In the genomic region with DNA sequence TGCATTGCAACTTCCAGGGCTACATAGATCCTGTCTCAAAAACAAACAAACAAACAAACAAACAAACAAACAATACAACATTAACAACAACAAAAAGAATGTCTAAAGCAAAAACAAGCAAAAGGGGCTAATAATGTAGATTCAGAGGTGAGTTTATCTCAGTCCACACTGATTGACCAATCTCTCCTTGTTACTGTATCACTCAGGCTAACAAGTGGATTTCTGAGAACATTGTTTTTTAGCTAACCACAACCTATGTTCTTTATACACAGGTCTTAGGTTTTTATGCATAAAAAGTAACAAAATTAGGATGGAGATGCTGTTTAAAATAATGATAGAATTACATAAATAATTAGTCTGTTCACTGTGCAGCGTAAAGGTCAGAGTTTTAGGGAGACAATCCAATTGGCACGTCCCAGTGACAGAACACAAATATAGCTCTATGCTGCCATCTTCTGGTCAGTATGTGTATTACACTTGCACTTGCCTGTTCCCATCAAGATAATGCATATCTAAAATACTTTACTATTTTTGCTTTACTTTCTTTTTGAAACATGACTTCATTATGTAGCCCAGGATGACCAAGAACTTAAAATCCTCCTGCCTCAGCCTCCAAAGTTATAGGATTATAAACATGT, we compare ENCODE assay signal across 8 mouse cellular contexts. TPM values are rescaled to one million over a fixed set of nuclear protein-coding genes. Genes with fewer than 3 reads are reported as not detected.
DNase-seq lines count a peak whose midpoint lies in the region; ATAC-seq lines count a peak whose summit lies in the region.

No protein-coding gene starts in this region.

- H3K9me3 ChIP-seq in heart, embryonic 11.5 days (replicated peaks; ENCODE audit: control insufficient read depth, low read length) = no peaks in the 10 kb centered on the region

- 7% methylated on average over 2 of the region's 2 CpGs for WGBS in heart, embryonic 11.5 days (ENCODE audit: insufficient replicate concordance)

- peak; percentile 82 for DNase-seq in heart, adult 11 months
- peak; percentile 62 for DNase-seq in thymus, postnatal 0 days (ENCODE audit: low spot score)
- no peak for DNase-seq in thymus, adult 18-20 months
- peak; percentile 77 to 90 for DNase-seq in cerebellum, postnatal 10 days
- peak; percentile 72 for DNase-seq in heart, postnatal 4 days
- peak; percentile 70 for DNase-seq in lung, postnatal 25 days (ENCODE audit: low spot score)
- peak; percentile 21 for DNase-seq in thymus, postnatal 25 days

- no peaks in the 10 kb centered on the region for H3K36me3 ChIP-seq in heart, embryonic 11.5 days (ENCODE audit: control insufficient read depth, insufficient read depth, low read length)

- no peak overlapping the region for H3K27ac ChIP-seq in heart, embryonic 11.5 days (ENCODE audit: low read depth, low read length)

- H3K9ac ChIP-seq in heart, embryonic 11.5 days (ENCODE audit: low read depth, low read length) = no peak overlapping the region

- no peak for ATAC-seq in heart, embryonic 11.5 days (replicated peaks; ENCODE audit: insufficient number of reproducible peaks, low FRiP score, low TSS enrichment)

- no peaks in the 10 kb centered on the region for H3K27me3 ChIP-seq in heart, embryonic 11.5 days (ENCODE audit: control insufficient read depth, insufficient read depth, low read length)

- H3K4me3 ChIP-seq in heart, embryonic 11.5 days (ENCODE audit: low read depth, low read length) = no peak overlapping the region

- peaks cover 3% of the 10 kb centered on the region for H3K4me1 ChIP-seq in heart, embryonic 11.5 days (ENCODE audit: control insufficient read depth, insufficient read depth, low read length)

- H3K4me2 ChIP-seq in heart, embryonic 11.5 days = no peak overlapping the region

RNA-seq across cellular contexts. Expression of a gene that starts 20.8 kb away (rescaled TPM):
- 56.4 and 59.9 TPM in 2 replicates for polyA plus RNA-seq in heart, embryonic 11.5 days (2014; fragmentation: Nextera tagmentation; extraction: Ambion mirVana)
- 112 and 114 TPM in 2 replicates for polyA plus RNA-seq in thymus, postnatal 0 days (2015; fragmentation: Nextera tagmentation; extraction: Ambion mirVana)
- total RNA-seq in heart, postnatal 4 days (2021) = 10 to 100 TPM; 66.1 to 67.6 TPM

Comparison
In these comparisons a context has a peak if more than half of its experiments do, and no peak if none do; other contexts are left out.
1. DNase-seq: peak in heart, adult 11 months (single experiment), thymus, postnatal 0 days (single experiment), cerebellum, postnatal 10 days (2 of 2), heart, postnatal 4 days (single experiment), lung, postnatal 25 days (single experiment) and thymus, postnatal 25 days (single experiment); none in thymus, adult 18-20 months (0 of 2).